Mouse (Mus musculus) erythroblast, adult 5-6 weeks (primary cell): ENCODE data around the gene Snrpa. TPM values are rescaled to one million over a fixed set of nuclear protein-coding genes. Genes with fewer than 3 reads are reported as not detected.

Experiments
- ATAC-seq: replicated peaks from 2 replicates; pipeline ENCODE4 v1.8.0; 2016; ENCODE audit warnings: moderate number of reproducible peaks, mild to moderate bottlenecking, moderate TSS enrichment, inconsistent platforms; ENCODE audit not compliant: poor library complexity, low FRiP score, severe bottlenecking
- total RNA-seq, 2 experiments: library from RNA; stranded (forward) in 1 of 2; stranded (reverse) in 1 of 2; fragments of 150-400 nt in 1 of 2; fragments of 200-764, 138-1000 nt in 1 of 2; gene quantifications; 2 replicates each; pipeline versions ENCODE4 v1.2.3 to v1.2.4; 2015 to 2017; ENCODE audit warnings: low replicate concordance in 2 of 2

Gene Snrpa
- total RNA-seq, 2 experiments from 2014 or later: 12.7 to 43.2 TPM

- no peak for ATAC-seq
Measured at GRCm38 (mm10) chr7:27168371-27168770, 27.7 kb downstream of the Snrpa start.

DNA sequence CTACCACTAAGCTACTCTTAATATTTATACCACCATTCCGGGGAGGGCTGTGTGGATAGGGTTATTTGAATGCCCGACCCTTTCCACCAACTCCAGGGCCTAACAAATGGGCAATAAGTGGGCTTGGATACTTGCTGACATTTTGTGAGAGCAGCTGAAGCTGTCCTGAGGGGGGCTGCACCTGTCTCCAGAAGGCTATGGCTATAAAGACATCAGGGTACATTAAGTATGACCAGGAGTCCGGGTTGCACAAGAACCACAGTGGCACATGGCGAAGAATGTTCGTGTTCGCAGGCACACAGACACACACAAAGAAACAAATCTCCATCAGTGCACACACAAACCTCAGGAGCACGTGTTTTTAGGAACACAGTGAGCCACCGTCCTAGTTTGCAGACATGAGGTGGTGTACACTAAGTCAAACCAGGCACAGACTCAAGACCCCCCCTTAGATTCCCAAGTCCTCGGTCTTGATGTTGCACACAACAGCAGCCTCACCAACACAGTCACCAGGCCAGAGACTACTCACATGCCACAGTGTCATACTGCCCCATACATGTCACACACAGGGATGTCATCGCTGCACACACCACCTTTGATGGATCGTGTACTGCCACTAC is 28.5 kb downstream of the Snrpa start:
- ATAC-seq: no peak

DNA sequence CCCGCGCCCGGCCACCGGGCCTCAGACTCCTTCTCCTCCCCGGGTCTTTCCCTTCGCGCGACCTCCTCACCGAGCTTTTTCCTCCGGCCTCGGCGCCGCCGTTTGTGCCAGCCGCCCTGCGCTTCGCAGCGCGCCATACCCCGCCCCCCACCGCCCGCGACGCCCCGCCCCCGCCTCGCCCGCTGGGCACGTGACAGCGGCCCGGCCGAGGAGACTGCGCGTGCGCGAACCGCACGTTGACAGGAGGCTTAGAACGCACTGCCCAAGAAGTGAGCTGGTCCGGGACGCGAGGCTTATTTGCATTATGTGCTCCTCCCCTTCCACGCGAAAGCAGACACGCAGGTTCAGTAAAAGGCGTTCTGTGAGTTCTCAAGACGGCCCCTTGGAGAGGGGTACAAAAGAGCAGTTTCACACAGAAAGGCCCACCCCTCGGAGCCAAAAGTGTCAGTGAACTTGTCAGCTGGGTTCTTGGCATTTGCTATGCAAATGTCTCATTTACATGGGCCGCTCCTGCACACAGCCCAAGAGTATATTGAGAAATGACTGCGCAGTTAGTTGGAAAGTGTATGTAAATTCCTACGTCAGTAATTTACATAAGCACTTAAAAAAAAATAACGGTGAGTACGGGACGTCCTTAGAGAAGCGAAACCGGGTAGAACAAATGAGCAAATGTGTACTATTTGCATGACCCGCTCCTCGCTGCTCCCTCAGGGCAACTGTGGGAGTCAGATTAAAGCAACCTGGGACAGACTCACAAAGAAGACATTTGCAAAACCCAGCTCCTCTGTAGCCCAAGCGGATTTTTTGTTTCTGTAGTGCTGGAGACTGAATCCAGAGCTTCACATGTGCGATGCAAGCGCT is 29.2 kb downstream of the Snrpa start, which contains the start of gene Egln2:
Gene Egln2, minus strand, starts transcription at position 189 of the 861 bp plus-strand sequence.
- peak; percentile 78 for ATAC-seq

GRCm38 (mm10) chr7:27166229-27166613 is 29.9 kb downstream of the Snrpa start:
- peak; percentile 39 for ATAC-seq

DNA sequence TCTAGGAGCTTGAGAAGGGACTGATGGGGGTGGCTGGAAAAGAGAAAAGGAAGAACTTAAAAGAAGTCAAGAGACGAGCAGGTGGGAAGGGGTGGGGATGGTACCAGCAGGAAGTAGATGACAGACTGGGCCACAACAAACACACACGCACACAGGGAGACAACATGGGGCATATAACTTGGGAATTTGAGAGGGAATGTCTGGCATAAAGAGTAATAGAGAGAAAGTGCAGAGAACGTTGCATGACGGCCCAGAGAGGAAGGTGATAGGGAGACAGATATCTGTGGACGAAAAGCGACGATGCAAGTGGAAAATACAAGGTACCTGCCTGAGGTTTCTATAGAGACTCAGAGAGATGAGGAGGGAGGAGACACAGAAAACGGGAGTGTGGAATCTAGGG is 30.4 kb downstream of the Snrpa start:
- ATAC-seq: no peak

- no peak for ATAC-seq
Measured at GRCm38 (mm10) chr7:27165007-27165655, 30.9 kb downstream of the Snrpa start.

GRCm38 (mm10) chr7:27164112-27164947 is 31.7 kb downstream of the Snrpa start:
- no peak for ATAC-seq

GRCm38 (mm10) chr7:27163450-27163805 is 32.6 kb downstream of the Snrpa start:
- no peak for ATAC-seq

GRCm38 (mm10) chr7:27162780-27163449 is 33.2 kb downstream of the Snrpa start:
- ATAC-seq: no peak

GRCm38 (mm10) chr7:27161744-27162143 is 34.3 kb downstream of the Snrpa start:
- ATAC-seq: no peak

GRCm38 (mm10) chr7:27160921-27161320 is 35.1 kb downstream of the Snrpa start:
- no peak for ATAC-seq

DNA sequence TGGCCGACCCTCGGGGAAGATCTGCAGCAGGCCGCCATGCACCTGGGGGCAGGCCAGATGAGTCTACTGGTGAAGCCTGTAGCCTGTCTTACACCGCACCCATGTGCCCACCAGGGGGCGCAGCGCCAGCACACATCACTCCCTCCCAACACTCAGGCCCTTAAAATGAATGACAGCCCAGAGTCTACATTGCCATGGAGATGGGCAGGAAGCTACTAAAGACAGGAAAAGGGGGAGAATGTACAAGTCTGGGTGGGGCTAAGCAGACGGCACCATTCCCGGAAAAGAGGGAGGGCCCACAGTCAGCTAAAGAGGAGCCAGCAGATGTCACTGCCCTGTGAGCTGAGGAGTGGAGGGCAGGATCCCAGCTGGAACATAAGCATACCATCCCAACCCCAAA is 36.2 kb downstream of the Snrpa start:
- ATAC-seq: peak; percentile 83

- ATAC-seq: no peak
Measured at GRCm38 (mm10) chr7:27159256-27159655, 36.8 kb downstream of the Snrpa start.

GRCm38 (mm10) chr7:27158171-27158570 is 37.9 kb downstream of the Snrpa start:
- ATAC-seq: no peak

DNA sequence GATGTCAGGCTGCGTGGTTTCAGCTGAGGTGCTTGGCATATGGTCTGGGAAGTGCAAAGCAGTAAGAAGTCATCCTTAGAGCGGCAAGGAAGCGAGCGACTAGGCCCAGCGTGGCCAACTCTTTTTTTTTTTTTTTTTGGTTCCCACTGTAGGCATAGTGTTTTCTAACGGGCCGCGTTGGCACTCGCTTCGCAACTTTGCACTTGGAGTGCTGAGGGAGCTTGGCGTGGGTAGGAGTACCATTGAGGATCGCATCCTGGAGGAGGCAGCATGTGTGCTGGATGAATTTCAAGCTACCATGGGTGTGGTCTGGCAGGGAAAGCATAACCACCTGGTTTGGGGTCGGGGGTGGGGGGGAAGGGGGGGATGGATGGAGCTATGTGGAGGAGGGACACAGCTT is 40.1 kb downstream of the Snrpa start:
- ATAC-seq: no peak

DNA sequence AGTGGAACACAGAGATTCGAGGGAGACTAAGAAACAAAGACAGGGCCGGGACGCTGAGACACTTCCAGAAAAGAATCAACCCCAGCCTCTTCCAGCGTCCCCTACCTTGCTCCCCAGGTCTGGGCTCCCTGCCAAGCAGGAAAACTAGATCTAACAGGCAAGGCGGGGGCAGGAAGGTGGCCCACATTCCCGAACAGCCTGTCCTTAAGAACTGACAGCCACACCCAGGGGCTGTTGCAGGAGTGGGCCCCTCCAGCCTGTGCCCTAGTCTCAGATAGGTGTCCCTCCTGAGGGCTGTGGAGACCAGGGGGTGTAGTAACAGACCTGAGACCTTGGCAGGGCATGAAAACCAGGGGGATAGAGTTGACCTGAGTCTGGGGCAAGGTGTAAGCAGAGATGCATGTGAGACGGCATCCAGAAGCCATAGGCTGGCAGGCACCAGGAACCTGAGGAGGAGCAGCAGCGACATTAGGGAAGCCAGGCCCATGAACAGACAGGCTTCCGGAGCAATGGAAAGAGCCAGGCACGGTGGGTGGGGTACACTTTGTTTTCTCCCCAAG is 42.8 kb downstream of the Snrpa start, which contains the start of gene Cyp2t4:
Gene Cyp2t4, plus strand, starts transcription at position 510 of the 560 bp plus-strand sequence.
- no peak for ATAC-seq
